Mouse (Mus musculus) midbrain, embryonic 15.5 days (tissue): ENCODE data around the gene Rap1gds1. TPM values are rescaled to one million over a fixed set of nuclear protein-coding genes. Genes with fewer than 3 reads are reported as not detected.

Experiments used
- ATAC-seq: fragments of 200-750 bp; cut with Nextera tagmentation; replicated peaks from 2 replicates; pipeline ENCODE4 v1.8.0; 2017; ENCODE audit warnings: moderate TSS enrichment
- H3K27ac ChIP-seq: fragments of 300-500 bp; sonication (generic); 2 replicates; pipeline ENCODE4 v1.5.1; 2015; ENCODE audit warnings: mild to moderate bottlenecking, inconsistent platforms
- H3K27me3 ChIP-seq: fragments of 300-500 bp; sonication (generic); replicated peaks from 2 replicates; pipeline ENCODE4 v1.6.1; 2015; ENCODE audit warnings: inconsistent platforms
- H3K36me3 ChIP-seq: fragments of 300-500 bp; sonication (generic); replicated peaks from 2 replicates; pipeline ENCODE4 v1.6.1; 2015; ENCODE audit warnings: inconsistent platforms
- H3K4me1 ChIP-seq: fragments of 300-500 bp; sonication (generic); 2 replicates; pipeline ENCODE4 v1.6.1; 2015; ENCODE audit warnings: inconsistent platforms
- H3K4me2 ChIP-seq: fragments of 300-500 bp; sonication (generic); 2 replicates; pipeline ENCODE4 v1.6.1; 2015; ENCODE audit warnings: inconsistent platforms, mild to moderate bottlenecking, moderate library complexity
- H3K4me3 ChIP-seq: fragments of 300-500 bp; sonication (generic); 2 replicates; pipeline ENCODE4 v1.5.1; 2015; ENCODE audit warnings: mild to moderate bottlenecking, inconsistent platforms
- H3K9ac ChIP-seq: fragments of 300-500 bp; sonication (generic); 2 replicates; pipeline ENCODE4 v1.6.1; 2015; ENCODE audit warnings: mild to moderate bottlenecking, inconsistent platforms
- H3K9me3 ChIP-seq: fragments of 300-500 bp; sonication (generic); 2 replicates; pipeline ENCODE4 v1.6.1; 2016; ENCODE audit warnings: inconsistent platforms
- WGBS: fragments of 180-500 bp; shearing (Covaris S2); methylation state at CpG from one replicate; pipeline ENCODE4 v1.1.7; 2015; ENCODE audit warnings: mixed read lengths; 5-methylcytosine and 5-hydroxymethylcytosine counted together
- polyA plus RNA-seq: library from polyadenylated mRNA; unstranded; fragments of >200 nt; fragmentation: Nextera tagmentation; extraction: Ambion mirVana; gene quantifications from 2 replicates; pipeline ENCODE4 v1.2.1, GENCODE M21; 2015

Rap1gds1 gene
- polyA plus RNA-seq, 1 experiment from 2014 or later, result 70.6 TPM

- Histone ChIP-seq H3K9me3 (0 out of 2 replicates have a peak, but pooled peaks cover 6% of the 10 kb centered on the region), H3K9ac (no peak overlapping the region), H3K4me2 (no peak overlapping the region), H3K4me1 (no peaks in the 10 kb centered on the region), H3K36me3 (no peaks in the 10 kb centered on the region), H3K4me3 (no peak overlapping the region), H3K27ac (no peak overlapping the region), H3K27me3 (no peaks in the 10 kb centered on the region)
- ATAC-seq, result no peak
- WGBS, result 88% methylated on average over 5 of the region's 5 CpGs
Measured at GRCm38 (mm10) chr3:139083778-139084539, 9.0 kb upstream of the Rap1gds1 start.

GRCm38 (mm10) chr3:139079831-139080230, 4.8 kb upstream of the Rap1gds1 start:
- H3K36me3 ChIP-seq, result no peaks in the 10 kb centered on the region
- H3K4me1 ChIP-seq, result peaks cover 8% of the 10 kb centered on the region; the same call in 1 of the 2 replicates
- no peak overlapping the region for H3K4me3 ChIP-seq
- no peak overlapping the region for H3K9ac ChIP-seq
- ATAC-seq, result no peak
- H3K9me3 ChIP-seq, result no peaks in the 10 kb centered on the region
- no peak overlapping the region for H3K4me2 ChIP-seq
- no peaks in the 10 kb centered on the region for H3K27me3 ChIP-seq
- no peak overlapping the region for H3K27ac ChIP-seq
- 90% methylated on average over 6 of the region's 6 CpGs for WGBS

- Histone ChIP-seq H3K27me3 (no peaks in the 10 kb centered on the region), H3K36me3 (no peaks in the 10 kb centered on the region), H3K9ac (no peak overlapping the region), H3K4me2 (no peak overlapping the region), H3K4me3 (no peak overlapping the region), H3K4me1 (peaks cover 16% of the 10 kb centered on the region), H3K9me3 (no peaks in the 10 kb centered on the region), H3K27ac (no peak overlapping the region)
- 89% methylated on average over 3 of the region's 3 CpGs for WGBS
- no peak for ATAC-seq
Measured at GRCm38 (mm10) chr3:139078010-139078409, 3.0 kb upstream of the Rap1gds1 start.

- peak overlapping the region; percentile 80 for H3K9ac ChIP-seq
- peak overlapping the region; percentile 91 for H3K27ac ChIP-seq
- H3K4me2 ChIP-seq, result peak overlapping the region; percentile 95
- H3K4me3 ChIP-seq, result peak overlapping the region; percentile 99
- H3K4me1 ChIP-seq, result peaks cover 16% of the 10 kb centered on the region
- WGBS, result 14% methylated on average over 7 of the region's 7 CpGs
- no peaks in the 10 kb centered on the region for H3K36me3 ChIP-seq
- ATAC-seq, result no peak; the same call in 1 of the 2 replicates
- H3K27me3 ChIP-seq, result no peaks in the 10 kb centered on the region
- H3K9me3 ChIP-seq, result no peaks in the 10 kb centered on the region
Measured at GRCm38 (mm10) chr3:139076059-139076455, 1.1 kb upstream of the Rap1gds1 start.

- 0% methylated on average over 67 of the region's 72 CpGs for WGBS
- Histone ChIP-seq H3K4me2 (peak overlapping the region; percentile 95), H3K4me3 (peak overlapping the region; percentile 99), H3K36me3 (no peaks in the 10 kb centered on the region), H3K9ac (peak overlapping the region; percentile 80), H3K27me3 (no peaks in the 10 kb centered on the region), H3K9me3 (no peaks in the 10 kb centered on the region), H3K27ac (peak overlapping the region; percentile 91), H3K4me1 (peaks cover 16% of the 10 kb centered on the region)
- peak; percentile 99 for ATAC-seq
Measured at GRCm38 (mm10) chr3:139075333-139076058, 495 bp upstream of the Rap1gds1 start.

GRCm38 (mm10) chr3:139073801-139074483, 1.1 kb downstream of the Rap1gds1 start:
- H3K27ac ChIP-seq, result peak overlapping the region; percentile 93
- peaks cover 16% of the 10 kb centered on the region for H3K4me1 ChIP-seq
- peak overlapping the region; percentile 78 for H3K9ac ChIP-seq
- 5% methylated on average over 12 of the region's 12 CpGs for WGBS
- H3K36me3 ChIP-seq, result no peaks in the 10 kb centered on the region
- H3K4me2 ChIP-seq, result peak overlapping the region; percentile 70
- no peaks in the 10 kb centered on the region for H3K27me3 ChIP-seq
- H3K9me3 ChIP-seq, result no peaks in the 10 kb centered on the region
- no peak for ATAC-seq
- H3K4me3 ChIP-seq, result peak overlapping the region; percentile 99

GRCm38 (mm10) chr3:139069539-139069938, 5.5 kb downstream of the Rap1gds1 start:
- no peak for ATAC-seq
- no peaks in the 10 kb centered on the region for H3K27me3 ChIP-seq
- WGBS, result 81% methylated on average over 4 of the region's 4 CpGs
- H3K4me2 ChIP-seq, result no peak overlapping the region
- no peak overlapping the region for H3K4me3 ChIP-seq
- H3K9me3 ChIP-seq, result no peaks in the 10 kb centered on the region
- no peak overlapping the region for H3K27ac ChIP-seq
- H3K36me3 ChIP-seq, result no peaks in the 10 kb centered on the region
- no peak overlapping the region for H3K9ac ChIP-seq
- H3K4me1 ChIP-seq, result peaks cover 9% of the 10 kb centered on the region

- Histone ChIP-seq H3K4me3 (no peak overlapping the region), H3K4me2 (no peak overlapping the region), H3K27ac (no peak overlapping the region), H3K36me3 (no peaks in the 10 kb centered on the region), H3K9ac (no peak overlapping the region), H3K4me1 (no peaks in the 10 kb centered on the region), H3K27me3 (no peaks in the 10 kb centered on the region), H3K9me3 (no peaks in the 10 kb centered on the region)
- no peak for ATAC-seq
- 94% methylated on average over 9 of the region's 9 CpGs for WGBS
Measured at GRCm38 (mm10) chr3:139064076-139064475, 10.9 kb downstream of the Rap1gds1 start.

- Histone ChIP-seq H3K4me1 (no peaks in the 10 kb centered on the region), H3K4me2 (no peak overlapping the region), H3K9me3 (no peaks in the 10 kb centered on the region), H3K27ac (no peak overlapping the region), H3K9ac (no peak overlapping the region), H3K27me3 (no peaks in the 10 kb centered on the region), H3K4me3 (no peak overlapping the region), H3K36me3 (no peaks in the 10 kb centered on the region)
- WGBS, result 96% methylated on average over 3 of the region's 3 CpGs
- ATAC-seq, result no peak
Measured at GRCm38 (mm10) chr3:139062088-139062487, 12.9 kb downstream of the Rap1gds1 start.

- 87% methylated on average over 12 of the region's 12 CpGs for WGBS
- Histone ChIP-seq H3K4me2 (no peak overlapping the region), H3K4me1 (no peaks in the 10 kb centered on the region), H3K9me3 (no peaks in the 10 kb centered on the region), H3K27me3 (no peaks in the 10 kb centered on the region), H3K36me3 (no peaks in the 10 kb centered on the region), H3K9ac (no peak overlapping the region), H3K4me3 (no peak overlapping the region), H3K27ac (no peak overlapping the region)
- ATAC-seq, result no peak
Measured at GRCm38 (mm10) chr3:139048701-139049622, 26.0 kb downstream of the Rap1gds1 start.

- Histone ChIP-seq H3K36me3 (no peaks in the 10 kb centered on the region), H3K27me3 (no peaks in the 10 kb centered on the region), H3K9me3 (no peaks in the 10 kb centered on the region), H3K9ac (no peak overlapping the region), H3K4me1 (no peaks in the 10 kb centered on the region), H3K4me2 (no peak overlapping the region), H3K27ac (no peak overlapping the region), H3K4me3 (no peak overlapping the region)
- ATAC-seq, result no peak
- 80% methylated on average over 3 of the region's 3 CpGs for WGBS
Measured at GRCm38 (mm10) chr3:139042433-139042854, 32.6 kb downstream of the Rap1gds1 start.
